Mouse (Mus musculus) forebrain, embryonic 14.5 days (tissue): ENCODE data around the gene Iffo2. TPM values are rescaled to one million over a fixed set of nuclear protein-coding genes. Genes with fewer than 3 reads are reported as not detected.

Source experiments
- ATAC-seq: fragments of 200-750 bp; cut with Nextera tagmentation; 2 replicates; pipeline ENCODE4 v1.8.0; 2017; ENCODE audit warnings: mild to moderate bottlenecking, moderate library complexity
- DNase-seq: peaks from one replicate; pipeline ENCODE4 v3.0.0-alpha.2; 2015; ENCODE audit warnings: low spot score
- H3K27ac ChIP-seq: fragments of 300-500 bp; sonication (generic); 2 replicates; pipeline ENCODE4 v1.5.1; 2014; ENCODE audit warnings: low read depth, mild to moderate bottlenecking, control low read depth, low read length, moderate library complexity
- H3K27me3 ChIP-seq: fragments of 300-500 bp; sonication (generic); replicated peaks from 2 replicates; pipeline ENCODE4 v1.6.1; 2014; ENCODE audit warnings: low read length, control low read depth, mixed read lengths; ENCODE audit not compliant: control insufficient read depth, insufficient read depth
- H3K36me3 ChIP-seq: fragments of 300-500 bp; sonication (generic); 2 replicates; pipeline ENCODE4 v1.6.1; 2014; ENCODE audit warnings: low read length, control low read depth; ENCODE audit not compliant: control insufficient read depth, insufficient read depth
- H3K4me1 ChIP-seq: fragments of 300-500 bp; sonication (generic); 2 replicates; pipeline ENCODE4 v1.6.1; 2014; ENCODE audit warnings: antibody characterized with exemption, low read length, control low read depth; ENCODE audit not compliant: control insufficient read depth, insufficient read depth
- H3K4me2 ChIP-seq: fragments of 300-500 bp; sonication (generic); 2 replicates; pipeline ENCODE4 v1.6.1; 2014; ENCODE audit warnings: mild to moderate bottlenecking, control low read depth, low read length
- H3K4me3 ChIP-seq: fragments of 300-500 bp; sonication (generic); 2 replicates; pipeline ENCODE4 v1.5.1; 2014; ENCODE audit warnings: low read depth, low read length, control low read depth
- H3K9ac ChIP-seq: fragments of 300-500 bp; sonication (generic); 2 replicates; pipeline ENCODE4 v1.6.1; 2014; ENCODE audit warnings: mild to moderate bottlenecking, low read length, control low read depth, moderate library complexity
- H3K9me3 ChIP-seq: fragments of 300-500 bp; sonication (generic); replicated peaks from 2 replicates; pipeline ENCODE4 v1.6.1; 2016; ENCODE audit warnings: low read length, control low read depth, mixed read lengths; ENCODE audit not compliant: control insufficient read depth
- WGBS: fragments of 180-500 bp; shearing (Covaris S2); extraction: QIAGEN DNeasy Blood & Tissue Kit; methylation state at CpG from one replicate; pipeline ENCODE4 v1.1.7; 2014; 5-methylcytosine and 5-hydroxymethylcytosine counted together
- polyA plus RNA-seq: library from polyadenylated mRNA; unstranded; fragments of >200 nt; fragmentation: Nextera tagmentation; extraction: Ambion mirVana; gene quantifications from 2 replicates; pipeline ENCODE4 v1.2.1, GENCODE M21; 2014

Gene Iffo2
- polyA plus RNA-seq, 1 experiment from 2014 or later: 3.1 TPM

DNA sequence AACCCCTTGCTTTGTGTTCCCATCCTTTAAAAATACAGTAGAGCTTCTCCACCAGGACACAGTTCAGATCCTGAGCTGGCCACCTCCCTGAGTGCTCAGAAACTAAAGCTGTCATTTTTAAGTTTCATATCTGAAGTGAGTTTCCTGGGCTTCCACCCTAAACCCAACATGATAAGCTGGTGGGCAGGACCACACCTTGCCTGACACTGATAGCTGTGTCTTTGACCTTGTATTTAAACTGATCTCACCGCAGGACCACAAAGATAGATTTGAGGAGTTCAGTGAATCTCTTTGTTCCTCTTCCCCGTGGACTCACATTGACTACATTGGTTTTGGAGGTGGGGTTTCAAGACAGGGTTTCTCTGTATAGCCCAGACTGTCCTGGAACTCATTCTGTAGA is 17.4 kb upstream of the Iffo2 start:
- Histone ChIP-seq H3K9ac (no peak overlapping the region), H3K36me3 (no peaks in the 10 kb centered on the region), H3K27ac (no peak overlapping the region), H3K4me1 (no peaks in the 10 kb centered on the region), H3K4me2 (no peak overlapping the region), H3K27me3 (no peaks in the 10 kb centered on the region), H3K4me3 (no peak overlapping the region), H3K9me3 (no peaks in the 10 kb centered on the region)
- ATAC-seq: no peak
- DNase-seq: no peak
- 84% methylated on average over 2 of the region's 2 CpGs for WGBS

DNA sequence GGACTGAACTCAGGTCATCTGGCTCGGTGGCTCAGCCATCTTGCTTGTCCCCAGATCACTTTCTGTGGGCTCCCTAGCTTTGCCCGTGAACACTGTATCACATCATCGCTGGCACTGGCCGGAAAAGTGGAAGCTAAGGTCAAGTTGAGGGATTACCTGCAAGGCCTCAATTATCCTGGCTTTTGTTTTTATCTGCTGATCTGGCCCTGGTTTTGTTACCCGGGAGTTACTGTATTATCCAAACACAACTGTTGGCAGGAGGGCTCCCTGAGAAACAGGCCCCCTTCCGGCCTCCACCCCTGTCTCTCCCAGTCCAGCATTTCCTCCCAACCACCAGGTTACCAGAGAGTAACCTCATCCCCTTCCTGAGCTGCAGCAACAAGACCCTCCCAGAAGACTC is 11.1 kb upstream of the Iffo2 start:
- no peaks in the 10 kb centered on the region for H3K4me1 ChIP-seq
- no peak overlapping the region for H3K27ac ChIP-seq
- no peak overlapping the region for H3K4me2 ChIP-seq
- no peak for ATAC-seq
- no peaks in the 10 kb centered on the region for H3K36me3 ChIP-seq
- H3K9me3 ChIP-seq: no peaks in the 10 kb centered on the region
- no peak for DNase-seq
- H3K4me3 ChIP-seq: no peak overlapping the region
- H3K9ac ChIP-seq: no peak overlapping the region
- H3K27me3 ChIP-seq: no peaks in the 10 kb centered on the region
- WGBS: 88% methylated on average over 6 of the region's 6 CpGs

- WGBS: 88% methylated on average over 10 of the region's 10 CpGs
- no peak for ATAC-seq
- no peak overlapping the region for H3K4me2 ChIP-seq
- H3K9ac ChIP-seq: no peak overlapping the region
- no peaks in the 10 kb centered on the region for H3K4me1 ChIP-seq
- no peak overlapping the region for H3K27ac ChIP-seq
- H3K9me3 ChIP-seq: no peaks in the 10 kb centered on the region
- H3K36me3 ChIP-seq: no peaks in the 10 kb centered on the region
- no peaks in the 10 kb centered on the region for H3K27me3 ChIP-seq
- DNase-seq: no peak
- H3K4me3 ChIP-seq: no peak overlapping the region
Measured at GRCm38 (mm10) chr4:139521926-139522325, 8.4 kb upstream of the Iffo2 start.

DNA sequence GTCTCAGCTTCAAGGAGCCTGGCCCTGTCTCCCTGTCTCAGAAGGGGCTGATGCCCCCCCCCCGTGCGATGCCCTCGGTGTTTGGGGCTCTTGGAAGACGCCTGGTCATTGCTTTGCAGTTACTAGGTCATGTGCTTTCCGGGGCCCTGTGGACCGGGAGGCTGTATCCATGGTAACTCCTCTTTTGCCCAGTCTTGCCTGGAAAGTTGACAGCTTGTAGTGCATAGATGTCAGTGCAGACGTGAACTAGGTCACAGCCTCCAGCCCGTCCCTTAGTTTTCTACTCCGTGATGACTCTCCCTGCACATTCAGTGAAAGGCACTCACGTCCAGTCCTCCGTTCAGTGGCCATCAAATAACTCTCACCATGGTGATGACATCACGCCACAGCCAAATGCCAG is 3.9 kb upstream of the Iffo2 start:
- H3K27me3 ChIP-seq: no peaks in the 10 kb centered on the region
- H3K9ac ChIP-seq: no peak overlapping the region
- H3K9me3 ChIP-seq: no peaks in the 10 kb centered on the region
- 68% methylated on average over 12 of the region's 12 CpGs for WGBS
- ATAC-seq (no peak), DNase-seq (peak; percentile 7)
- no peak overlapping the region for H3K27ac ChIP-seq
- H3K4me3 ChIP-seq: no peak overlapping the region
- H3K36me3 ChIP-seq: no peaks in the 10 kb centered on the region
- H3K4me1 ChIP-seq: no peaks in the 10 kb centered on the region
- H3K4me2 ChIP-seq: no peak overlapping the region

GRCm38 (mm10) chr4:139532081-139532480 is 1.7 kb downstream of the Iffo2 start:
- 92% methylated on average over 10 of the region's 10 CpGs for WGBS
- Histone ChIP-seq H3K27ac (no peak overlapping the region), H3K27me3 (no peaks in the 10 kb centered on the region)

GRCm38 (mm10) chr4:139535127-139535695 is 4.9 kb downstream of the Iffo2 start:
- no peak for ATAC-seq
- Histone ChIP-seq H3K4me2 (no peak overlapping the region), H3K36me3 (no peaks in the 10 kb centered on the region), H3K4me3 (no peak overlapping the region), H3K27me3 (no peaks in the 10 kb centered on the region), H3K4me1 (no peaks in the 10 kb centered on the region), H3K9me3 (no peaks in the 10 kb centered on the region), H3K27ac (no peak overlapping the region), H3K9ac (no peak overlapping the region)
- peak; percentile 15 for DNase-seq
- WGBS: 24% methylated on average over 12 of the region's 12 CpGs

More at GRCm38 (mm10) chr4:139532081-139532480, 1.7 kb downstream of the Iffo2 start:
- no peaks in the 10 kb centered on the region for H3K36me3 ChIP-seq
- no peaks in the 10 kb centered on the region for H3K4me1 ChIP-seq
- no peak overlapping the region for H3K4me3 ChIP-seq
- no peak for DNase-seq
- no peaks in the 10 kb centered on the region for H3K9me3 ChIP-seq
- H3K4me2 ChIP-seq: no peak overlapping the region
- no peak overlapping the region for H3K9ac ChIP-seq
- ATAC-seq: no peak

DNA sequence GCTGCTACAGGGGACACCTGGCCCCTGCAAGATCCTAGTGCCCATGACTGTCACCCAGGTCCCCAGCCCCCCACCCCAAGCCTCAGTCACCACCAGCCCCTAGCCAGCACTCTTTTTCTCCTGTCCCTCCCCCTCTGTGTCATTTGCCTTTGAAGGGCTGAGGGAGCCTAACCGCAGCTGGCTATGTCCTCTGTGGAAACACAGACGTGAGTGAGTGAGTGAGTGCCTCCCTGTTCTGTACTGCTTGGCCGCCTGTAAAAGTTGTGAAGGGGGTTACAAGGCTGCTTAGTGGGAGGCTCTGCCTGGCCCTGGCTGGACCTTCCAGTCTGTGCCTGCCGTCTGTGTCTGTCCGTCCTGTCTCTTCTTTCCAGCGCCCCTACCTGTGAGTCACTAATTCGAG is 5.4 kb downstream of the Iffo2 start:
- H3K36me3 ChIP-seq: no peaks in the 10 kb centered on the region
- H3K4me1 ChIP-seq: no peaks in the 10 kb centered on the region
- WGBS: 54% methylated on average over 7 of the region's 7 CpGs
- no peak overlapping the region for H3K9ac ChIP-seq
- H3K9me3 ChIP-seq: no peaks in the 10 kb centered on the region
- no peak overlapping the region for H3K27ac ChIP-seq
- H3K4me2 ChIP-seq: no peak overlapping the region
- H3K27me3 ChIP-seq: no peaks in the 10 kb centered on the region
- DNase-seq (no peak), ATAC-seq (no peak)
- no peak overlapping the region for H3K4me3 ChIP-seq

GRCm38 (mm10) chr4:139536706-139537105 is 6.4 kb downstream of the Iffo2 start:
- Histone ChIP-seq H3K36me3 (no peaks in the 10 kb centered on the region), H3K4me2 (no peak overlapping the region), H3K9me3 (no peaks in the 10 kb centered on the region), H3K9ac (no peak overlapping the region), H3K27ac (no peak overlapping the region), H3K4me3 (no peak overlapping the region), H3K4me1 (no peaks in the 10 kb centered on the region), H3K27me3 (no peaks in the 10 kb centered on the region)
- peak; percentile 49 for DNase-seq
- 83% methylated on average over 9 of the region's 9 CpGs for WGBS
- ATAC-seq: no peak

GRCm38 (mm10) chr4:139540784-139541183 is 10.4 kb downstream of the Iffo2 start:
- H3K4me1 ChIP-seq: no peaks in the 10 kb centered on the region
- no peaks in the 10 kb centered on the region for H3K36me3 ChIP-seq
- no peaks in the 10 kb centered on the region for H3K27me3 ChIP-seq
- no peak overlapping the region for H3K4me3 ChIP-seq
- 91% methylated on average over 7 of the region's 7 CpGs for WGBS
- H3K27ac ChIP-seq: no peak overlapping the region
- DNase-seq (no peak), ATAC-seq (no peak)
- no peaks in the 10 kb centered on the region for H3K9me3 ChIP-seq
- no peak overlapping the region for H3K9ac ChIP-seq
- no peak overlapping the region for H3K4me2 ChIP-seq
